Mouse (Mus musculus) hindbrain, postnatal 0 days (tissue): Measurements from ENCODE around the gene Ucn. TPM values are rescaled to one million over a fixed set of nuclear protein-coding genes. Genes with fewer than 3 reads are reported as not detected.

Experiments
- ATAC-seq: fragments of 200-750 bp; cut with Nextera tagmentation; 2 replicates; pipeline ENCODE4 v1.8.0; 2017; ENCODE audit warnings: mild to moderate bottlenecking, moderate TSS enrichment, moderate library complexity
- DNase-seq: peaks from one replicate; pipeline ENCODE4 v3.0.0-alpha.2; 2015; ENCODE audit warnings: low spot score
- H3K27ac ChIP-seq: fragments of 300-500 bp; sonication (generic); 2 replicates; pipeline ENCODE4 v1.5.1; 2014; ENCODE audit warnings: mild to moderate bottlenecking
- H3K27me3 ChIP-seq: fragments of 300-500 bp; sonication (generic); 2 replicates; pipeline ENCODE4 v1.6.1; 2014; ENCODE audit warnings: low read length, mixed read lengths; ENCODE audit not compliant: insufficient read depth
- H3K36me3 ChIP-seq: fragments of 300-500 bp; sonication (generic); 2 replicates; pipeline ENCODE4 v1.6.1; 2014; ENCODE audit warnings: low read length, mixed read lengths; ENCODE audit not compliant: insufficient read depth
- H3K4me1 ChIP-seq: fragments of 300-500 bp; sonication (generic); 2 replicates; pipeline ENCODE4 v1.6.1; 2014; ENCODE audit warnings: antibody characterized with exemption, low read length, mixed read lengths; ENCODE audit not compliant: insufficient read depth
- H3K4me2 ChIP-seq: fragments of 300-500 bp; sonication (generic); 2 replicates; pipeline ENCODE4 v1.6.1; 2014; ENCODE audit warnings: low read depth, mild to moderate bottlenecking, low read length, moderate library complexity, mixed read lengths
- H3K4me3 ChIP-seq: fragments of 300-500 bp; sonication (generic); 2 replicates; pipeline ENCODE4 v1.5.1; 2014; ENCODE audit warnings: low read length
- H3K9ac ChIP-seq: fragments of 300-500 bp; sonication (generic); replicated peaks from 2 replicates; pipeline ENCODE4 v1.6.1; 2014; ENCODE audit warnings: mild to moderate bottlenecking, low read length, moderate library complexity, mixed read lengths
- H3K9me3 ChIP-seq: fragments of 300-500 bp; sonication (generic); 2 replicates; pipeline ENCODE4 v1.6.1; 2016; ENCODE audit warnings: low read length, mixed read lengths
- CTCF ChIP-seq: IDR thresholded peaks from 2 replicates; pipeline ENCODE4 v1.5.1; 2016; ENCODE audit warnings: antibody characterized with exemption, control low read depth, low read depth
- WGBS: fragments of 180-500 bp; shearing (Covaris S2); extraction: QIAGEN DNeasy Blood & Tissue Kit; methylation state at CpG from one replicate; pipeline ENCODE4 v1.1.7; 2014; 5-methylcytosine and 5-hydroxymethylcytosine counted together
- polyA plus RNA-seq: library from polyadenylated mRNA; unstranded; fragments of >200 nt; fragmentation: Nextera tagmentation; extraction: Ambion mirVana; gene quantifications from 2 replicates; pipeline ENCODE4 v1.2.1, GENCODE M21; 2015
- total RNA-seq: library from RNA; depleted of rRNA; stranded (reverse); fragments of >200 nt; gene quantifications from 2 replicates; pipeline ENCODE4 v1.2.3, GENCODE M21; 2014; rRNA removed

Gene Ucn
- total RNA-seq (not detected in 2 replicates), polyA plus RNA-seq (0.44 and 0.54 TPM in 2 replicates)

GRCm38 (mm10) chr5:31138241-31138967 is at the start of gene Ucn:
Ucn (minus strand) TSS chr5:31138829.
- H3K27me3 ChIP-seq, result peaks cover 38% of the 10 kb centered on the region
- H3K4me1 ChIP-seq, result peaks cover 7% of the 10 kb centered on the region; the same call in 1 of the 2 replicates
- H3K4me2 ChIP-seq, result peak within 1 kb of the TSS; percentile 54
- DNase-seq (no peak), ATAC-seq (peak; percentile 38; the same call in 1 of the 2 replicates)
- no peaks in the 10 kb centered on the region for H3K9me3 ChIP-seq
- H3K9ac ChIP-seq, result no peak within 1 kb of the TSS
- H3K36me3 ChIP-seq, result no peaks in the 10 kb centered on the region
- WGBS, result 2% methylated on average over 52 of the region's 52 CpGs
- H3K4me3 ChIP-seq, result peak within 1 kb of the TSS; percentile 34
- TF ChIP-seq CTCF, result no peak
- H3K27ac ChIP-seq, result no peak within 1 kb of the TSS

- no peak overlapping the region for H3K27ac ChIP-seq
- H3K36me3 ChIP-seq, result peaks cover 19% of the 10 kb centered on the region; the same call in 1 of the 2 replicates
- no peak overlapping the region for H3K4me3 ChIP-seq
- H3K4me2 ChIP-seq, result no peak overlapping the region
- WGBS, result 60% methylated on average over 4 of the region's 4 CpGs
- H3K27me3 ChIP-seq, result no peaks in the 10 kb centered on the region
- TF ChIP-seq CTCF, result no peak
- no peak overlapping the region for H3K9ac ChIP-seq
- H3K4me1 ChIP-seq, result no peaks in the 10 kb centered on the region; the same call in 1 of the 2 replicates
- ATAC-seq, result no peak
- H3K9me3 ChIP-seq, result no peaks in the 10 kb centered on the region
- no peak for DNase-seq
These were observed 45.0 kb upstream of the Ucn start for GRCm38 (mm10) chr5:31183678-31184077.

GRCm38 (mm10) chr5:31181183-31181770 is 42.6 kb upstream of the Ucn start:
- DNase-seq (no peak), ATAC-seq (no peak)
- no peak for TF ChIP-seq CTCF
- no peaks in the 10 kb centered on the region for H3K36me3 ChIP-seq
- H3K9ac ChIP-seq, result no peak overlapping the region
- H3K4me2 ChIP-seq, result no peak overlapping the region
- no peaks in the 10 kb centered on the region; the same call in 1 of the 2 replicates for H3K4me1 ChIP-seq
- no peaks in the 10 kb centered on the region for H3K9me3 ChIP-seq
- H3K4me3 ChIP-seq, result no peak overlapping the region
- no peak overlapping the region for H3K27ac ChIP-seq
- WGBS, result 95% methylated on average over 9 of the region's 9 CpGs
- no peaks in the 10 kb centered on the region for H3K27me3 ChIP-seq

- TF ChIP-seq CTCF, result no peak; the same call in 1 of the 2 replicates
- Histone ChIP-seq H3K36me3 (no peaks in the 10 kb centered on the region), H3K4me3 (peak within 1 kb of the TSS; percentile 86), H3K9me3 (no peaks in the 10 kb centered on the region), H3K4me1 (no peaks in the 10 kb centered on the region; the same call in 1 of the 2 replicates), H3K27ac (peak within 1 kb of the TSS; percentile 96), H3K4me2 (peak within 1 kb of the TSS; percentile 89), H3K9ac (peak within 1 kb of the TSS; percentile 81), H3K27me3 (no peaks in the 10 kb centered on the region)
- ATAC-seq (peak; percentile 98), DNase-seq (peak; percentile 99)
- WGBS, result under 1% methylated on average over 59 of the region's 59 CpGs
These were observed 41.4 kb upstream of the Ucn start, which contains the start of the genes Gm29609 and Gtf3c2 for GRCm38 (mm10) chr5:31179766-31180630. Gm29609 (minus strand) TSS chr5:31179911. Gtf3c2 (minus strand) TSS chr5:31180144.

- no peaks in the 10 kb centered on the region; the same call in 1 of the 2 replicates for H3K4me1 ChIP-seq
- H3K9ac ChIP-seq, result peak overlapping the region; percentile 81
- DNase-seq (peak; percentile 32), ATAC-seq (peak; percentile 73)
- H3K9me3 ChIP-seq, result no peaks in the 10 kb centered on the region
- WGBS, result under 1% methylated on average over 25 of the region's 25 CpGs
- no peak for TF ChIP-seq CTCF
- H3K27me3 ChIP-seq, result no peaks in the 10 kb centered on the region
- H3K27ac ChIP-seq, result peak overlapping the region; percentile 96
- peaks cover under 1% of the 10 kb centered on the region; the same call in 1 of the 2 replicates for H3K36me3 ChIP-seq
- peak overlapping the region; percentile 86 for H3K4me3 ChIP-seq
- H3K4me2 ChIP-seq, result peak overlapping the region; percentile 89
These were observed 40.7 kb upstream of the Ucn start for GRCm38 (mm10) chr5:31179301-31179765.

GRCm38 (mm10) chr5:31168630-31169029 is 30.0 kb upstream of the Ucn start:
- H3K9ac ChIP-seq, result no peak overlapping the region
- no peak overlapping the region for H3K4me3 ChIP-seq
- 89% methylated on average over 4 of the region's 4 CpGs for WGBS
- no peaks in the 10 kb centered on the region for H3K9me3 ChIP-seq
- H3K4me2 ChIP-seq, result no peak overlapping the region
- no peaks in the 10 kb centered on the region for H3K4me1 ChIP-seq
- no peak for DNase-seq
- H3K36me3 ChIP-seq, result peaks cover 72% of the 10 kb centered on the region
- ATAC-seq, result no peak
- no peak overlapping the region for H3K27ac ChIP-seq
- no peak for TF ChIP-seq CTCF
- no peaks in the 10 kb centered on the region for H3K27me3 ChIP-seq
